Mouse (Mus musculus): ENCODE data around the gene Pbx4. TPM values are rescaled to one million over a fixed set of nuclear protein-coding genes. Genes with fewer than 3 reads are reported as not detected.
A peak's percentile ranks its signal among the peaks of the same experiment; 100 is the strongest.

Gene Pbx4
- polyA plus RNA-seq, 1 experiment from 2014 or later, result 55.3 TPM

- no peak overlapping the region for H3K4me3 ChIP-seq
- peaks cover 32% of the 10 kb centered on the region for H3K4me1 ChIP-seq
- H3K36me3 ChIP-seq, result no peaks in the 10 kb centered on the region
- H3K9me3 ChIP-seq, result no peaks in the 10 kb centered on the region
- WGBS, result 50% methylated on average over 6 of the region's 6 CpGs
- no peak overlapping the region for H3K4me2 ChIP-seq (replicated peaks)
- no peak overlapping the region for H3K9ac ChIP-seq (replicated peaks)
- H3K27ac ChIP-seq (replicated peaks), result no peak overlapping the region
- H3K27me3 ChIP-seq, result peaks cover 10% of the 10 kb centered on the region
- ATAC-seq (replicated peaks), result no peak
Observed at GRCm38 (mm10) chr8:69894836-69895332, 62.6 kb downstream of the Pbx4 start.

- H3K4me1 ChIP-seq, result peaks cover 38% of the 10 kb centered on the region
- no peak overlapping the region for H3K4me3 ChIP-seq
- no peaks in the 10 kb centered on the region for H3K9me3 ChIP-seq
- ATAC-seq (replicated peaks), result no peak
- no peaks in the 10 kb centered on the region for H3K36me3 ChIP-seq
- 0 out of 2 replicates have a peak, but pooled peaks cover under 1% of the 10 kb centered on the region for H3K27me3 ChIP-seq
- H3K9ac ChIP-seq (replicated peaks), result no peak overlapping the region
- no peak overlapping the region for H3K4me2 ChIP-seq (replicated peaks)
- WGBS, result 77% methylated on average over 4 of the region's 4 CpGs
- H3K27ac ChIP-seq (replicated peaks), result no peak overlapping the region
Observed at GRCm38 (mm10) chr8:69895772-69896451, 63.6 kb downstream of the Pbx4 start.

DNA sequence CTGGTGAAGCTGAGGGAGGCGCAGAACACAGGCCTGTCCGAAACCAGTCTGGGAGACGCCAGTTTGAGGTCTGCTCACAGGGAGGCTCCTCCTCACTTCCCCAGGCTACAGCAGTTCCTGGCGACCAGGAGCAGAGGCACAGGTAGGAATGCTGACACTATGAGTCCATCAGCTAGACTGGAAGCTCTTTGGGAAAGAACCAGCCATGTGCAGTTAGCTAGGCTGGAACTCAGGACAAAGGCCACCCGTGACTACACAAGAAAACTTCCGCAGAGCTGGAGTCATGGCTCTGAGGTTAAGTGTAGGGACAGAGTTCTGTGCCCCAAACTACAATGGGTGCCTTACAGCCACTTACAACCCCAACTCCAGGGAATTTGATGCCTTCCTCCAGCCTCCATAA lies 65.6 kb downstream of the Pbx4 start:
- ATAC-seq (replicated peaks), result no peak
- Histone ChIP-seq H3K9me3 (no peaks in the 10 kb centered on the region), H3K27ac (replicated peaks) (no peak overlapping the region), H3K4me1 (peaks cover 38% of the 10 kb centered on the region), H3K4me2 (replicated peaks) (no peak overlapping the region), H3K36me3 (no peaks in the 10 kb centered on the region), H3K4me3 (no peak overlapping the region), H3K27me3 (no peaks in the 10 kb centered on the region), H3K9ac (replicated peaks) (no peak overlapping the region)
- WGBS, result 85% methylated on average over 6 of the region's 6 CpGs

GRCm38 (mm10) chr8:69899876-69900275 lies 67.6 kb downstream of the Pbx4 start:
- Histone ChIP-seq H3K9me3 (no peaks in the 10 kb centered on the region), H3K9ac (replicated peaks) (no peak overlapping the region), H3K36me3 (no peaks in the 10 kb centered on the region), H3K4me3 (no peak overlapping the region), H3K27ac (replicated peaks) (no peak overlapping the region), H3K4me2 (replicated peaks) (no peak overlapping the region), H3K27me3 (no peaks in the 10 kb centered on the region), H3K4me1 (peaks cover 43% of the 10 kb centered on the region)
- no peak for ATAC-seq (replicated peaks)
- 93% methylated on average over 2 of the region's 2 CpGs for WGBS

- H3K9me3 ChIP-seq, result no peaks in the 10 kb centered on the region
- peak overlapping the region; percentile 97 for H3K4me2 ChIP-seq (replicated peaks)
- peak overlapping the region; percentile 74 for H3K9ac ChIP-seq (replicated peaks)
- H3K27ac ChIP-seq (replicated peaks), result peak overlapping the region; percentile 89
- peaks cover 43% of the 10 kb centered on the region for H3K4me1 ChIP-seq
- WGBS, result 19% methylated on average over 12 of the region's 12 CpGs
- peak overlapping the region; percentile 62 for H3K4me3 ChIP-seq
- H3K36me3 ChIP-seq, result no peaks in the 10 kb centered on the region
- no peaks in the 10 kb centered on the region for H3K27me3 ChIP-seq
- ATAC-seq (replicated peaks), result no peak
Observed at GRCm38 (mm10) chr8:69900895-69901451, 68.7 kb downstream of the Pbx4 start.

DNA sequence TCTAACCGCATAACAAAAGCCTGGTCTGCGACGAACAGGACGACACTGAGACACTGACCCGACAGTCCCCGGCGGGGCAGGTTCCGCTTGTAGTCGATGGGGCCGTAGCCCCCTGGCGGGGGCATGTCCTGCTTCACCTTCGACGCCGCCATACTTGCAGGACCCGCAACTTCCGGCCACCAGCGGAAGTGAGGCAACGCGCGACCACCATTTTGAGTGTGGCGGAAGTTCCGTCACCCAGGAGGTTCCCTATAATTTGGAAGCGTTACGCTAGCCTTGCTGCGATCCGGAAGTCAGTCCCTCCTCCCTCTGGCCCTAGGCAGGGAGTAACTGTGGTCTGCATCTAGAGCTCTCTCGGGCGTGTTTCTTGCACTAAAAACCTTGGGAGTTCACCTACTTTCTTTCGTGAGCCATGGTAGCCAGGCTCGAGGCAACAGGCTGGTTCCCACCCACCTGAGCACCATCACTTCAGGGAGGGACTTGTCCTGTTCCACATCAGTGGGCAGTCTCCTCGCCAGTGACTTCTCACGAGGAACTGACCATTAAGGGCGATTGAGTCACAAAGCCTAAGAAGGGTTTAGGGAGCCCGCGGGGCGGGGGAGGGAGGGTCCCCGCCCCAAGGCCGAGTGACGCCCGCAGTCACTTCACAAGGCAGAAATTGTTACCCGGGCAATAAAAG lies 69.3 kb downstream of the Pbx4 start:
- Histone ChIP-seq H3K4me3 (peak overlapping the region; percentile 62), H3K4me2 (replicated peaks) (peak overlapping the region; percentile 97), H3K36me3 (no peaks in the 10 kb centered on the region), H3K27ac (replicated peaks) (peak overlapping the region; percentile 89), H3K4me1 (peaks cover 43% of the 10 kb centered on the region), H3K27me3 (no peaks in the 10 kb centered on the region), H3K9ac (replicated peaks) (peak overlapping the region; percentile 74), H3K9me3 (no peaks in the 10 kb centered on the region)
- ATAC-seq (replicated peaks), result peak; percentile 69
- WGBS, result 2% methylated on average over 41 of the region's 41 CpGs

DNA sequence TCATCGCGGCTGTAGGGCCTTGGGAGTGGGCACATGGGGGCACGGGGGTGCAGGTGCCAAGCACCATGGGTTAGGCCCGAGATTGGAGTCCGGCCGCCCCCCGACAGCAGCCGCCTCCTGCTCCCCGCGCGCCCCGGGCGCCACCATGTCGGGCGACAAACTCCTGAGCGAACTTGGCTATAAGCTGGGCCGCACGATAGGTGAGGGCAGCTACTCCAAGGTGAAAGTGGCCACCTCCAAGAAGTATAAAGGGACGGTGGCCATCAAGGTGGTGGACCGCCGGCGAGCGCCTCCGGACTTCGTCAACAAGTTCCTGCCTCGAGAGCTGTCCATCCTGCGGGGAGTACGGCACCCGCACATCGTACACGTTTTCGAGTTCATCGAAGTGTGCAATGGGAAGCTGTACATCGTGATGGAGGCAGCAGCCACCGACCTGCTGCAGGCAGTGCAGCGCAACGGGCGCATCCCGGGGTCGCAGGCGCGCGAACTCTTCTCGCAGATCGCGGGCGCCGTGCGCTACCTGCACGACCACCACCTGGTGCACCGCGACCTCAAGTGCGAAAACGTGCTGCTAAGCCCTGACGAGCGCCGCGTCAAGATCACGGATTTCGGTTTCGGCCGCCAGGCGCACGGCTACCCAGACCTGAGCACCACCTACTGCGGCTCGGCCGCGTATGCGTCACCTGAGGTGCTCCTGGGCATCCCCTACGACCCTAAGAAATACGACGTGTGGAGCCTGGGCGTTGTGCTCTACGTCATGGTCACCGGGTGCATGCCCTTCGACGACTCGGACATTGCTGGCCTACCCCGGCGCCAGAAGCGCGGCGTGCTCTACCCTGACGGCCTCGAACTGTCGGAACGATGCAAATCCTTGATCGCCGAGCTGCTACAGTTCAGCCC lies 70.1 kb downstream of the Pbx4 start, which contains the start of the genes Tssk6, Ndufa13 and Yjefn3:
TSS of gene Tssk6 (plus strand) at position 22 of the 900 bp plus-strand sequence.
TSS of gene Ndufa13 (minus strand) at position 396 of the 900 bp plus-strand sequence.
TSS of gene Yjefn3 (minus strand) at position 550 of the 900 bp plus-strand sequence.
- Histone ChIP-seq H3K9me3 (no peaks in the 10 kb centered on the region), H3K27ac (replicated peaks) (peak within 1 kb of the TSS; percentile 89), H3K27me3 (no peaks in the 10 kb centered on the region), H3K4me2 (replicated peaks) (peak within 1 kb of the TSS; percentile 97), H3K4me1 (peaks cover 40% of the 10 kb centered on the region), H3K9ac (replicated peaks) (peak within 1 kb of the TSS; percentile 74), H3K4me3 (peak within 1 kb of the TSS; percentile 62), H3K36me3 (peaks cover 2% of the 10 kb centered on the region; the same call in 1 of the 2 replicates)
- ATAC-seq (replicated peaks), result peak; percentile 6
- WGBS, result 6% methylated on average over 89 of the region's 89 CpGs

GRCm38 (mm10) chr8:69903063-69903542 lies 70.8 kb downstream of the Pbx4 start:
- H3K27me3 ChIP-seq, result no peaks in the 10 kb centered on the region
- H3K4me2 ChIP-seq (replicated peaks), result peak overlapping the region; percentile 97
- peak overlapping the region; percentile 62 for H3K4me3 ChIP-seq
- peak overlapping the region; percentile 65 for H3K9ac ChIP-seq (replicated peaks)
- H3K9me3 ChIP-seq, result no peaks in the 10 kb centered on the region
- H3K4me1 ChIP-seq, result peaks cover 37% of the 10 kb centered on the region
- under 1% methylated on average over 43 of the region's 45 CpGs for WGBS
- ATAC-seq (replicated peaks), result peak; percentile 90
- peak overlapping the region; percentile 89 for H3K27ac ChIP-seq (replicated peaks)
- H3K36me3 ChIP-seq, result peaks cover 8% of the 10 kb centered on the region; the same call in 1 of the 2 replicates

DNA sequence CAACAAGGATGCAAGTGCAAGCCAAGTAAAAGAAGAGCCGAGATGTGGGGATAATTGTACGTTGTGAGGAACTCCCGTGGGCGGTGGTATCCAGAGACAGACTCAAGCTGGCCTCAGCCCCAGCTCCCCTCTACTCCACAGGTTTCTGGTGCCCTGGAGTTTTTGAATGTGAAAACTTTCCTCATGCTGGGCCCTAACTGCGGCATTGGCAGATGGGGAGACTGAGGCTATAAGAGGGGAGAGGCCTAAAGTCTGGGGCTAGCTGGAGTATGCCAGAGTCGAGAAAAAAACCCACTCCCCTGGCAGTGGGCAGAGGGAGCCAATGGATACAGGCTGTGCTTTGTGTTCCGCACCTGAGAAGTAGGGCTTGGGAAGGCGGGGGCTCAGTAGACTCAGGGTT lies 71.8 kb downstream of the Pbx4 start:
- H3K27me3 ChIP-seq, result no peaks in the 10 kb centered on the region
- ATAC-seq (replicated peaks), result no peak
- no peak overlapping the region for H3K4me2 ChIP-seq (replicated peaks)
- peaks cover 37% of the 10 kb centered on the region for H3K4me1 ChIP-seq
- no peak overlapping the region for H3K9ac ChIP-seq (replicated peaks)
- 79% methylated on average over 8 of the region's 8 CpGs for WGBS
- no peaks in the 10 kb centered on the region for H3K9me3 ChIP-seq
- peaks cover 15% of the 10 kb centered on the region; the same call in 1 of the 2 replicates for H3K36me3 ChIP-seq
- no peak overlapping the region for H3K27ac ChIP-seq (replicated peaks)
- no peak overlapping the region for H3K4me3 ChIP-seq

- Histone ChIP-seq H3K9me3 (no peaks in the 10 kb centered on the region), H3K9ac (replicated peaks) (no peak overlapping the region), H3K27ac (replicated peaks) (no peak overlapping the region), H3K27me3 (no peaks in the 10 kb centered on the region), H3K4me1 (peaks cover 22% of the 10 kb centered on the region), H3K36me3 (peaks cover 31% of the 10 kb centered on the region; the same call in 1 of the 2 replicates), H3K4me2 (replicated peaks) (no peak overlapping the region), H3K4me3 (no peak overlapping the region)
- WGBS, result 99% methylated on average over 2 of the region's 2 CpGs
- ATAC-seq (replicated peaks), result no peak
Observed at GRCm38 (mm10) chr8:69906260-69906659, 74.0 kb downstream of the Pbx4 start.

GRCm38 (mm10) chr8:69907106-69907505 lies 74.8 kb downstream of the Pbx4 start:
- ATAC-seq (replicated peaks), result no peak
- Histone ChIP-seq H3K9ac (replicated peaks) (no peak overlapping the region), H3K4me1 (peaks cover 18% of the 10 kb centered on the region), H3K9me3 (no peaks in the 10 kb centered on the region), H3K36me3 (peaks cover 32% of the 10 kb centered on the region; the same call in 1 of the 2 replicates), H3K27ac (replicated peaks) (no peak overlapping the region), H3K4me2 (replicated peaks) (no peak overlapping the region), H3K4me3 (no peak overlapping the region), H3K27me3 (no peaks in the 10 kb centered on the region)
- 85% methylated on average over 2 of the region's 2 CpGs for WGBS
